In the genomic region with DNA sequence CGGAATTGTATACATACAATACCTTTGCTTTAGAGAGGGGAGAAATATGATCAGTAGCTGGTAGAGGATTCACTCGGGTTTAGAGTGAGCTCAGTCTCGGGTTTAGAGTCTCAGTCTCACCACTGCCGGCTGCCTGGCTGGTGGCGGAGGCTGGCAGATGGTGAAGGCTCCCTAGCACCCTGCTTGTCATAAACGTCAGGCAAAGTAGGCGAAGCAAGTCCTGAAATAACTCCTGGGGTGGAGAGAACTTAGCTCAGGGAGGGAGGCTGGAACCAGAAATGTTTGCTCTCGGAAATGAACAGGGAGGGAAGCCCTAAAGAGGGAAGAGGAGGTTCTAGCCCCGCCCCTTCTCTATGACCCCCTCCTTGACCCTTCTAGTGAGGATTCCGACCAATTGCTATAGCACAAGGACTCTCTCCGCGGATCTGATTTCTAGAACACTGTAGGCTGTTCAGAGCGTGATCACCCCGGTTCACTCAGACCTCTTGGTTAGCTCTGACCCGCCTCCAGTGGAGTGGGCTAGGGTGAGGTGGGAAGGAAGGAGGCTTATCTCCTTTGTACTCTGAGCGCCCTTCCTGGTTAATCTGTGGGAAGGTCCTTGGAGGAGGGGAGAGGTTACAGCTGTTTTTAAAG, we compare ENCODE assay signal across 8 mouse cellular contexts. TPM values are rescaled to one million over a fixed set of nuclear protein-coding genes. Genes with fewer than 3 reads are reported as not detected.
A peak's percentile ranks its signal among the peaks of the same experiment; 100 is the strongest.
DNase-seq lines count a peak whose midpoint lies in the region; ATAC-seq and TF ChIP-seq lines count a peak whose summit lies in the region.

No protein-coding gene starts in this region.

- peak overlapping the region; percentile 15; the same call in 1 of the 2 replicates for H3K27ac ChIP-seq in midbrain, embryonic 10.5 days (replicated peaks)
- H3K27ac ChIP-seq in midbrain, embryonic 15.5 days: no peak overlapping the region
- peak overlapping the region; percentile 15 for H3K27ac ChIP-seq in forebrain, postnatal 0 days (ENCODE audit: low read depth, low read length)
- 0 out of 2 replicates have a peak overlapping the region, but pooled peaks have one; percentile 23 for H3K27ac ChIP-seq in intestine, postnatal 0 days (ENCODE audit: low read depth, low read length)
- H3K27ac ChIP-seq in liver, postnatal 0 days (ENCODE audit: low read depth): peak overlapping the region; percentile 48; the same call in 1 of the 2 replicates
- peak overlapping the region; percentile 57 for H3K27ac ChIP-seq in stomach, embryonic 16.5 days (ENCODE audit: low read length)

- 45% methylated on average over 16 of the region's 16 CpGs for WGBS in midbrain, embryonic 10.5 days
- WGBS in midbrain, embryonic 15.5 days: 43% methylated on average over 16 of the region's 16 CpGs
- WGBS in forebrain, postnatal 0 days: 39% methylated on average over 16 of the region's 16 CpGs
- 7% methylated on average over 16 of the region's 16 CpGs for WGBS in intestine, postnatal 0 days
- WGBS in liver, postnatal 0 days (ENCODE audit: insufficient replicate concordance): 24% methylated on average over 16 of the region's 16 CpGs
- WGBS in stomach, embryonic 16.5 days: 19% methylated on average over 16 of the region's 16 CpGs

- no peaks in the 10 kb centered on the region for H3K9me3 ChIP-seq in midbrain, embryonic 10.5 days (replicated peaks)
- no peaks in the 10 kb centered on the region for H3K9me3 ChIP-seq in midbrain, embryonic 15.5 days
- H3K9me3 ChIP-seq in forebrain, postnatal 0 days (ENCODE audit: low read length): no peaks in the 10 kb centered on the region
- no peaks in the 10 kb centered on the region for H3K9me3 ChIP-seq in intestine, postnatal 0 days (ENCODE audit: control insufficient read depth)
- H3K9me3 ChIP-seq in liver, postnatal 0 days (ENCODE audit: low read length): no peaks in the 10 kb centered on the region
- H3K9me3 ChIP-seq in stomach, embryonic 16.5 days (replicated peaks; ENCODE audit: control insufficient read depth, low read length): no peaks in the 10 kb centered on the region

- no peak for ATAC-seq in midbrain, embryonic 15.5 days (replicated peaks)
- peak; percentile 67 for ATAC-seq in forebrain, postnatal 0 days
- peak; percentile 66 for ATAC-seq in intestine, postnatal 0 days
- ATAC-seq in liver, postnatal 0 days: no peak
- peak; percentile 61; the same call in 1 of the 2 replicates for ATAC-seq in stomach, embryonic 16.5 days (ENCODE audit: insufficient read depth, low FRiP score)
- ATAC-seq in erythroid progenitor cell, adult 5-6 weeks (replicated peaks; ENCODE audit: low FRiP score, poor library complexity, severe bottlenecking): no peak
- no peak for ATAC-seq in CD4-positive, CD25-positive, alpha-beta regulatory T cell, adult 4 months

- no peaks in the 10 kb centered on the region for H3K27me3 ChIP-seq in midbrain, embryonic 10.5 days (ENCODE audit: low read depth, poor library complexity, severe bottlenecking)
- no peaks in the 10 kb centered on the region for H3K27me3 ChIP-seq in midbrain, embryonic 15.5 days (replicated peaks)
- H3K27me3 ChIP-seq in forebrain, postnatal 0 days (ENCODE audit: insufficient read depth, low read length): no peaks in the 10 kb centered on the region
- no peaks in the 10 kb centered on the region for H3K27me3 ChIP-seq in intestine, postnatal 0 days (replicated peaks; ENCODE audit: control insufficient read depth, insufficient read depth, low read length)
- H3K27me3 ChIP-seq in liver, postnatal 0 days (ENCODE audit: insufficient read depth, low read length): no peaks in the 10 kb centered on the region
- no peaks in the 10 kb centered on the region for H3K27me3 ChIP-seq in stomach, embryonic 16.5 days (ENCODE audit: control insufficient read depth, insufficient read depth, low read length)

- H3K4me3 ChIP-seq in midbrain, embryonic 10.5 days: no peak overlapping the region
- no peak overlapping the region for H3K4me3 ChIP-seq in midbrain, embryonic 15.5 days
- H3K4me3 ChIP-seq in forebrain, postnatal 0 days (ENCODE audit: low read depth, low read length): no peak overlapping the region
- no peak overlapping the region for H3K4me3 ChIP-seq in intestine, postnatal 0 days (ENCODE audit: low read depth, low read length)
- H3K4me3 ChIP-seq in liver, postnatal 0 days (ENCODE audit: low read depth, low read length): no peak overlapping the region
- H3K4me3 ChIP-seq in stomach, embryonic 16.5 days (replicated peaks; ENCODE audit: low read length): no peak overlapping the region

- H3K36me3 ChIP-seq in midbrain, embryonic 10.5 days: no peaks in the 10 kb centered on the region
- H3K36me3 ChIP-seq in midbrain, embryonic 15.5 days (replicated peaks): no peaks in the 10 kb centered on the region
- H3K36me3 ChIP-seq in forebrain, postnatal 0 days (ENCODE audit: insufficient read depth): no peaks in the 10 kb centered on the region
- no peaks in the 10 kb centered on the region for H3K36me3 ChIP-seq in intestine, postnatal 0 days (ENCODE audit: control insufficient read depth, insufficient read depth)
- H3K36me3 ChIP-seq in liver, postnatal 0 days (replicated peaks; ENCODE audit: insufficient read depth, low read length): no peaks in the 10 kb centered on the region
- no peaks in the 10 kb centered on the region for H3K36me3 ChIP-seq in stomach, embryonic 16.5 days (ENCODE audit: control insufficient read depth, insufficient read depth, low read length)

- no peak for TF ChIP-seq CTCF in forebrain, postnatal 0 days (IDR thresholded peaks at IDR 0.05; ENCODE audit: low read depth)
- TF ChIP-seq CTCF in intestine, postnatal 0 days (IDR thresholded peaks at IDR 0.05; ENCODE audit: low read depth): no peak
- TF ChIP-seq CTCF in liver, postnatal 0 days (IDR thresholded peaks at IDR 0.05; ENCODE audit: low read depth): no peak

- H3K4me1 ChIP-seq in midbrain, embryonic 10.5 days: peaks cover 23% of the 10 kb centered on the region
- H3K4me1 ChIP-seq in midbrain, embryonic 15.5 days: peaks cover 3% of the 10 kb centered on the region; the same call in 1 of the 2 replicates
- 0 out of 2 replicates have a peak, but pooled peaks cover 5% of the 10 kb centered on the region for H3K4me1 ChIP-seq in forebrain, postnatal 0 days (ENCODE audit: insufficient read depth)
- H3K4me1 ChIP-seq in intestine, postnatal 0 days (replicated peaks; ENCODE audit: control insufficient read depth, insufficient read depth, low read length): 0 out of 2 replicates have a peak, but pooled peaks cover 4% of the 10 kb centered on the region
- peaks cover 18% of the 10 kb centered on the region for H3K4me1 ChIP-seq in liver, postnatal 0 days (ENCODE audit: insufficient read depth)
- H3K4me1 ChIP-seq in stomach, embryonic 16.5 days (ENCODE audit: control insufficient read depth, insufficient read depth, low read length): peaks cover 20% of the 10 kb centered on the region

- TF ChIP-seq EP300 in liver, postnatal 0 days (IDR thresholded peaks at IDR 0.05; ENCODE audit: low read depth): no peak

- no peak overlapping the region for H3K9ac ChIP-seq in midbrain, embryonic 15.5 days
- no peak overlapping the region for H3K9ac ChIP-seq in forebrain, postnatal 0 days
- H3K9ac ChIP-seq in intestine, postnatal 0 days (ENCODE audit: low read depth, low read length): no peak overlapping the region
- H3K9ac ChIP-seq in liver, postnatal 0 days (replicated peaks): peak overlapping the region; percentile 0; the same call in 1 of the 2 replicates
- H3K9ac ChIP-seq in stomach, embryonic 16.5 days (ENCODE audit: low read length): peak overlapping the region; percentile 47

- no peak overlapping the region for H3K4me2 ChIP-seq in midbrain, embryonic 15.5 days
- no peak overlapping the region for H3K4me2 ChIP-seq in forebrain, postnatal 0 days (ENCODE audit: low read depth)
- H3K4me2 ChIP-seq in intestine, postnatal 0 days (replicated peaks; ENCODE audit: low read depth): peak overlapping the region; percentile 45
- 0 out of 2 replicates have a peak overlapping the region, but pooled peaks have one; percentile 0 for H3K4me2 ChIP-seq in liver, postnatal 0 days (ENCODE audit: low read depth, low read length)
- peak overlapping the region; percentile 27 for H3K4me2 ChIP-seq in stomach, embryonic 16.5 days (ENCODE audit: low read depth, low read length)

- no peak for DNase-seq in midbrain, embryonic 10.5 days (ENCODE audit: low spot score)
- peak; percentile 66 for DNase-seq in forebrain, postnatal 0 days
- DNase-seq in liver, postnatal 0 days: no peak

RNA-seq across cellular contexts. Expression of gene Arl4d, which starts 7.8 kb away (rescaled TPM):
- 4.3 and 4.4 TPM in 2 replicates for polyA plus RNA-seq in midbrain, embryonic 10.5 days (2016; fragmentation: Nextera tagmentation; extraction: Ambion mirVana)
- polyA plus RNA-seq in midbrain, embryonic 15.5 days (2015; fragmentation: Nextera tagmentation; extraction: Ambion mirVana): 5.0 and 7.8 TPM in 2 replicates
- total RNA-seq in forebrain, postnatal 0 days (2014; rRNA removed): 22.5 and 28.3 TPM in 2 replicates
- 13.4 and 15.7 TPM in 2 replicates for polyA plus RNA-seq in forebrain, postnatal 0 days (2015; fragmentation: Nextera tagmentation; extraction: Ambion mirVana)
- 6.3 and 7.8 TPM in 2 replicates for polyA plus RNA-seq in intestine, postnatal 0 days (2015; fragmentation: Nextera tagmentation; extraction: Ambion mirVana)
- 3.4 and 4.1 TPM in 2 replicates for polyA plus RNA-seq in liver, postnatal 0 days (2015; fragmentation: Nextera tagmentation; extraction: Ambion mirVana)
- polyA plus RNA-seq in stomach, embryonic 16.5 days (2015; fragmentation: Nextera tagmentation; extraction: Ambion mirVana): 8.2 and 8.5 TPM in 2 replicates
- not detected in 2 replicates for total RNA-seq in erythroid progenitor cell, adult 5-6 weeks (2015; ENCODE audit: low replicate concordance)
- 1.0 and 1.5 TPM in 2 replicates for total RNA-seq in erythroid progenitor cell, adult 5-6 weeks (2017; ENCODE audit: low replicate concordance)
- polyA plus RNA-seq in CD4-positive, CD25-positive, alpha-beta regulatory T cell, adult 4 months (2017; shearing (Covaris generic)): not detected

RNA-seq across cellular contexts. Expression of gene Rdm1, which starts 46.1 kb away (rescaled TPM):
- polyA plus RNA-seq in midbrain, embryonic 10.5 days (2016; fragmentation: Nextera tagmentation; extraction: Ambion mirVana): 35.2 and 39.2 TPM in 2 replicates
- 11.1 and 13.2 TPM in 2 replicates for polyA plus RNA-seq in midbrain, embryonic 15.5 days (2015; fragmentation: Nextera tagmentation; extraction: Ambion mirVana)
- total RNA-seq in forebrain, postnatal 0 days (2014; rRNA removed): 4.4 and 5.2 TPM in 2 replicates
- polyA plus RNA-seq in forebrain, postnatal 0 days (2015; fragmentation: Nextera tagmentation; extraction: Ambion mirVana): 8.6 and 9.0 TPM in 2 replicates
- polyA plus RNA-seq in intestine, postnatal 0 days (2015; fragmentation: Nextera tagmentation; extraction: Ambion mirVana): 13.3 and 15.3 TPM in 2 replicates
- 7.4 and 8.4 TPM in 2 replicates for polyA plus RNA-seq in liver, postnatal 0 days (2015; fragmentation: Nextera tagmentation; extraction: Ambion mirVana)
- 39.6 and 40.8 TPM in 2 replicates for polyA plus RNA-seq in stomach, embryonic 16.5 days (2015; fragmentation: Nextera tagmentation; extraction: Ambion mirVana)
- total RNA-seq in erythroid progenitor cell, adult 5-6 weeks (2015; ENCODE audit: low replicate concordance): 81.1 and 91.4 TPM in 2 replicates
- total RNA-seq in erythroid progenitor cell, adult 5-6 weeks (2017; ENCODE audit: low replicate concordance): 34.5 and 43.0 TPM in 2 replicates
- 10 to 100 TPM; 86.2 to 93.4 TPM for polyA plus RNA-seq in CD4-positive, CD25-positive, alpha-beta regulatory T cell, adult 4 months (2017; shearing (Covaris generic))

RNA-seq across cellular contexts. Expression of gene Dhx8, which starts 59.6 kb away (rescaled TPM):
- 40.0 and 44.0 TPM in 2 replicates for polyA plus RNA-seq in midbrain, embryonic 10.5 days (2016; fragmentation: Nextera tagmentation; extraction: Ambion mirVana)
- 31.1 and 33.9 TPM in 2 replicates for polyA plus RNA-seq in midbrain, embryonic 15.5 days (2015; fragmentation: Nextera tagmentation; extraction: Ambion mirVana)
- total RNA-seq in forebrain, postnatal 0 days (2014; rRNA removed): 26.5 and 33.3 TPM in 2 replicates
- 18.8 and 25.0 TPM in 2 replicates for polyA plus RNA-seq in forebrain, postnatal 0 days (2015; fragmentation: Nextera tagmentation; extraction: Ambion mirVana)
- 11.6 and 14.1 TPM in 2 replicates for polyA plus RNA-seq in intestine, postnatal 0 days (2015; fragmentation: Nextera tagmentation; extraction: Ambion mirVana)
- 10.2 and 12.9 TPM in 2 replicates for polyA plus RNA-seq in liver, postnatal 0 days (2015; fragmentation: Nextera tagmentation; extraction: Ambion mirVana)
- polyA plus RNA-seq in stomach, embryonic 16.5 days (2015; fragmentation: Nextera tagmentation; extraction: Ambion mirVana): 28.5 and 29.4 TPM in 2 replicates
- total RNA-seq in erythroid progenitor cell, adult 5-6 weeks (2015; ENCODE audit: low replicate concordance): 14.7 and 19.8 TPM in 2 replicates
- total RNA-seq in erythroid progenitor cell, adult 5-6 weeks (2017; ENCODE audit: low replicate concordance): 24.0 and 39.3 TPM in 2 replicates
- 10 to 100 TPM; 30.8 to 39.0 TPM for polyA plus RNA-seq in CD4-positive, CD25-positive, alpha-beta regulatory T cell, adult 4 months (2017; shearing (Covaris generic))

Comparison
In these comparisons a context has a peak if more than half of its experiments do, and no peak if none do; other contexts are left out.
1. ATAC-seq: peak in forebrain, postnatal 0 days (single experiment), intestine, postnatal 0 days (single experiment) and stomach, embryonic 16.5 days (single experiment); none in midbrain, embryonic 15.5 days (single experiment), liver, postnatal 0 days (single experiment), erythroid progenitor cell, adult 5-6 weeks (single experiment) and CD4-positive, CD25-positive, alpha-beta regulatory T cell, adult 4 months (single experiment).
2. H3K4me2 ChIP-seq: peak in intestine, postnatal 0 days (single experiment), liver, postnatal 0 days (single experiment) and stomach, embryonic 16.5 days (single experiment); none in midbrain, embryonic 15.5 days (single experiment) and forebrain, postnatal 0 days (single experiment).
3. H3K9ac ChIP-seq: peak in liver, postnatal 0 days (single experiment) and stomach, embryonic 16.5 days (single experiment); none in midbrain, embryonic 15.5 days (single experiment), forebrain, postnatal 0 days (single experiment) and intestine, postnatal 0 days (single experiment).